Mouse (Mus musculus): ENCODE data around the gene Kif21a.

GRCm38 (mm10) chr15:91049496-91050441 is at the start of gene Kif21a:
- TF ChIP-seq GABPA (IDR thresholded peaks at IDR 0.05; ENCODE audit: low read depth, low read length) (no peak), CTCF (IDR thresholded peaks at IDR 0.05 in 2 of 3, conservative IDR thresholded peaks at IDR 0.05 in 1 of 3; ENCODE audit: control insufficient read depth in 1 of 3, insufficient read depth in 1 of 3, low read depth in 2 of 3, low read length in 3 of 3, poor library complexity in 1 of 3, severe bottlenecking in 1 of 3) (no peak), USF1 (IDR thresholded peaks at IDR 0.05; ENCODE audit: low read depth, low read length) (no peak), MAFK (IDR thresholded peaks at IDR 0.05; ENCODE audit: borderline replicate concordance, low read depth, low read length) (no peak), EP300 (IDR thresholded peaks at IDR 0.05; ENCODE audit: low read depth in 1 of 2, low read length in 2 of 2) (no peak), CHD1 (IDR thresholded peaks at IDR 0.05; ENCODE audit: low read depth, low read length) (no peak), KAT2A (conservative IDR thresholded peaks at IDR 0.05; ENCODE audit: low read depth, low read length) (no peak), POLR2A (IDR thresholded peaks at IDR 0.05; ENCODE audit: control insufficient read depth in 1 of 2, insufficient read depth in 1 of 2, low read depth in 1 of 2, low read length in 2 of 2, poor library complexity in 1 of 2) (no peak), ZC3H11A (IDR thresholded peaks at IDR 0.05; ENCODE audit: low read depth, low read length) (no peak), MAX (IDR thresholded peaks at IDR 0.05; ENCODE audit: low read length) (no peak), TAL1 (IDR thresholded peaks at IDR 0.05; ENCODE audit: low read length) (no peak), ELF1 (IDR thresholded peaks at IDR 0.05; ENCODE audit: low read depth, low read length) (no peak), CHD2 (IDR thresholded peaks at IDR 0.05; ENCODE audit: low read length) (no peak), MEF2A (IDR thresholded peaks at IDR 0.05; ENCODE audit: extremely low read depth, insufficient replicate concordance, low read depth, low read length, poor library complexity, severe bottlenecking) (no peak)
